Mouse (Mus musculus) hematopoietic multipotent progenitor cell, adult 10-12 weeks (in vitro differentiated cells): ENCODE data around the gene Shroom4. TPM values are rescaled to one million over a fixed set of nuclear protein-coding genes. Genes with fewer than 3 reads are reported as not detected.

Source experiments
- polyA plus RNA-seq: library from polyadenylated mRNA; stranded (reverse); fragments of >175 nt; gene quantifications from 2 replicates; pipeline ENCODE4 v1.2.3, GENCODE M21; 2012; ENCODE audit warnings: low replicate concordance

Gene Shroom4
- polyA plus RNA-seq, result 0.06 TPM in 1 of 2 replicates, not detected in the other

GRCm38 (mm10) chrX:6399626-6400397 lies at the start of gene Shroom4:
Gene Shroom4 (plus strand): TSS chrX:6399854.

Other genes with a start within 250 kb of the Shroom4 start
- not detected in 2 replicates for gene Nudt10, start 226.8 kb upstream of the Shroom4 start, polyA plus RNA-seq
- gene Bmp15, start 79.1 kb upstream of the Shroom4 start, polyA plus RNA-seq, result not detected in 2 replicates